Mouse (Mus musculus) kidney, postnatal 0 days (tissue): ENCODE data around the gene Atp1a1. TPM values are rescaled to one million over a fixed set of nuclear protein-coding genes. Genes with fewer than 3 reads are reported as not detected.

Source experiments
- ATAC-seq: fragments of 200-750 bp; cut with Nextera tagmentation; replicated peaks from 2 replicates; pipeline ENCODE4 v1.8.0; 2017; ENCODE audit warnings: low read depth, moderate number of reproducible peaks, moderate TSS enrichment, moderate library complexity; ENCODE audit not compliant: low FRiP score
- DNase-seq: peaks from one replicate; pipeline ENCODE4 v3.0.0-alpha.2; 2016; ENCODE audit warnings: low spot score
- H3K27ac ChIP-seq: fragments of 300-500 bp; sonication (generic); 2 replicates; pipeline ENCODE4 v1.5.1; 2014; ENCODE audit warnings: mild to moderate bottlenecking
- H3K27me3 ChIP-seq: fragments of 300-500 bp; sonication (generic); 2 replicates; pipeline ENCODE4 v1.6.1; 2014; ENCODE audit warnings: low read length, mixed read lengths; ENCODE audit not compliant: insufficient read depth
- H3K36me3 ChIP-seq: fragments of 300-500 bp; sonication (generic); 2 replicates; pipeline ENCODE4 v1.6.1; 2014; ENCODE audit warnings: low read length, mixed read lengths; ENCODE audit not compliant: insufficient read depth
- H3K4me1 ChIP-seq: fragments of 300-500 bp; sonication (generic); replicated peaks from 2 replicates; pipeline ENCODE4 v1.6.1; 2014; ENCODE audit warnings: antibody characterized with exemption, low read length, mixed read lengths; ENCODE audit not compliant: insufficient read depth
- H3K4me2 ChIP-seq: fragments of 300-500 bp; sonication (generic); 2 replicates; pipeline ENCODE4 v1.6.1; 2014; ENCODE audit warnings: mild to moderate bottlenecking, low read length, moderate library complexity, mixed read lengths
- H3K4me3 ChIP-seq: fragments of 300-500 bp; sonication (generic); replicated peaks from 2 replicates; pipeline ENCODE4 v1.5.1; 2014; ENCODE audit warnings: low read depth, low read length
- H3K9ac ChIP-seq: fragments of 300-500 bp; sonication (generic); 2 replicates; pipeline ENCODE4 v1.6.1; 2014; ENCODE audit warnings: low read depth, low read length
- H3K9me3 ChIP-seq: fragments of 300-500 bp; sonication (generic); replicated peaks from 2 replicates; pipeline ENCODE4 v1.6.1; 2016; ENCODE audit warnings: low read length, inconsistent platforms, mixed read lengths
- CTCF ChIP-seq: IDR thresholded peaks from 2 replicates; pipeline ENCODE4 v1.5.1; 2016; ENCODE audit warnings: antibody characterized with exemption, low read depth, mild to moderate bottlenecking, moderate library complexity
- WGBS: fragments of 180-500 bp; shearing (Covaris S2); extraction: QIAGEN DNeasy Blood & Tissue Kit; methylation state at CpG from one replicate; pipeline ENCODE4 v1.1.7; 2014; 5-methylcytosine and 5-hydroxymethylcytosine counted together
- polyA plus RNA-seq: library from polyadenylated mRNA; unstranded; fragments of >200 nt; fragmentation: Nextera tagmentation; extraction: Ambion mirVana; gene quantifications from 2 replicates; pipeline ENCODE4 v1.2.1, GENCODE M21; 2015

Atp1a1 gene
- polyA plus RNA-seq, 1 experiment from 2014 or later = 809 TPM

- H3K27ac ChIP-seq = peak overlapping the region; percentile 99
- no peak for ATAC-seq
- no peak for DNase-seq
Observed at GRCm38 (mm10) chr3:101601687-101602086, 2.8 kb downstream of the Atp1a1 start.

GRCm38 (mm10) chr3:101601003-101601525, 3.4 kb downstream of the Atp1a1 start:
- Histone ChIP-seq H3K4me1 (peaks cover 34% of the 10 kb centered on the region), H3K27me3 (no peaks in the 10 kb centered on the region), H3K36me3 (0 out of 2 replicates have a peak, but pooled peaks cover 2% of the 10 kb centered on the region), H3K4me2 (peak overlapping the region; percentile 70), H3K9me3 (no peaks in the 10 kb centered on the region), H3K4me3 (peak overlapping the region; percentile 80; the same call in 1 of the 2 replicates), H3K27ac (peak overlapping the region; percentile 99), H3K9ac (peak overlapping the region; percentile 95)
- TF ChIP-seq CTCF = no peak
- DNase-seq (no peak), ATAC-seq (no peak)
- 59% methylated on average over 8 of the region's 8 CpGs for WGBS

More at GRCm38 (mm10) chr3:101601687-101602086, 2.8 kb downstream of the Atp1a1 start:
- H3K36me3 ChIP-seq = no peaks in the 10 kb centered on the region
- H3K9me3 ChIP-seq = no peaks in the 10 kb centered on the region
- peaks cover 34% of the 10 kb centered on the region for H3K4me1 ChIP-seq
- H3K4me3 ChIP-seq = peak overlapping the region; percentile 80
- TF ChIP-seq CTCF = no peak; the same call in 1 of the 2 replicates
- H3K27me3 ChIP-seq = no peaks in the 10 kb centered on the region
- H3K9ac ChIP-seq = peak overlapping the region; percentile 95
- peak overlapping the region; percentile 70 for H3K4me2 ChIP-seq
- 43% methylated on average over 4 of the region's 4 CpGs for WGBS

DNA sequence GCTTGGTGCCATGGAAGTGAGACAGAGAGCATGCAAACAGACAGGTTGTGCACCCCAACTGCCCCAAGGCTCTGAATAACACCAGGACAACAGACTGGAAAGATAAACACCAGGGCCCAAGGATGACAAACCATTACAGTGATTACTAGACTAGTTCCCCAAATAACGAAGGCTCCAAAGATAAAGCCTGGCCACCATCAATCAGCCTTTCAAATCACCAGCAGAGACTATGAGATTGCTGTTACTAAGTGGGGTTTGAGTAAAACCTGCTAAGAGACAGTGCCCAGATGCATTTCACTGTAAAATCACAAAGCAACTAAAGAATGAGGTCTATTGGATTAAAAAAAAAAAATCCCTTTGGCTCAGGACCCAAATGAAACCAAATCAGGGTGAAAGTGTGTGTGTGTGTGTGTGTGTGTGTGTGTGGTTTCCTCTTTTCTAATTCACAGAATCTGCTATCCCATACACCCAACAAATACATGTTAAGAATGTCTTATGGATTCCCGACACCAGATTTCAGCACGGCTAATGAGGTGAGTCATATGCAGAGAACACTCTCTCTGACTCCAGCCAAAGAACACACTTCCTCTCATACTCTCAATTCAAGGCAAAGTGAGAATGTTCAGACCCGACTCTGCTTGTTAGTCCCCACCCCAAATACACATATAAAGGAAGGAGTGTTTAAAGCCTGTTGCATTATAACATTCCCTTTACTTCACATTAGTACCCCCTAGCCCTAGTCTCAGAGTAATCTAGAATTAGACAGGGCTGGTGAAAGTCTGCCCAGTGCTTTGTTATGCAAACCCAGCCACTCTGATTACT, 4.4 kb downstream of the Atp1a1 start:
- Histone ChIP-seq H3K9me3 (no peaks in the 10 kb centered on the region), H3K27ac (peak overlapping the region; percentile 99), H3K4me1 (peaks cover 35% of the 10 kb centered on the region), H3K4me2 (peak overlapping the region; percentile 70), H3K4me3 (peak overlapping the region; percentile 80; the same call in 1 of the 2 replicates), H3K27me3 (no peaks in the 10 kb centered on the region), H3K9ac (peak overlapping the region; percentile 95; the same call in 1 of the 2 replicates), H3K36me3 (0 out of 2 replicates have a peak, but pooled peaks cover 8% of the 10 kb centered on the region)
- TF ChIP-seq CTCF = no peak
- ATAC-seq = no peak
- 14% methylated on average over 4 of the region's 4 CpGs for WGBS
- DNase-seq = peak; percentile 60

- no peaks in the 10 kb centered on the region for H3K27me3 ChIP-seq
- DNase-seq = no peak
- H3K4me3 ChIP-seq = no peak overlapping the region
- H3K4me2 ChIP-seq = peak overlapping the region; percentile 70
- H3K9ac ChIP-seq = peak overlapping the region; percentile 33; the same call in 1 of the 2 replicates
- H3K36me3 ChIP-seq = peaks cover 16% of the 10 kb centered on the region; the same call in 1 of the 2 replicates
- peaks cover 36% of the 10 kb centered on the region for H3K4me1 ChIP-seq
- H3K9me3 ChIP-seq = no peaks in the 10 kb centered on the region
- TF ChIP-seq CTCF = no peak
- H3K27ac ChIP-seq = peak overlapping the region; percentile 62
- ATAC-seq = no peak
- WGBS = 47% methylated on average over 8 of the region's 8 CpGs
Observed at GRCm38 (mm10) chr3:101599191-101599919, 5.1 kb downstream of the Atp1a1 start.

DNA sequence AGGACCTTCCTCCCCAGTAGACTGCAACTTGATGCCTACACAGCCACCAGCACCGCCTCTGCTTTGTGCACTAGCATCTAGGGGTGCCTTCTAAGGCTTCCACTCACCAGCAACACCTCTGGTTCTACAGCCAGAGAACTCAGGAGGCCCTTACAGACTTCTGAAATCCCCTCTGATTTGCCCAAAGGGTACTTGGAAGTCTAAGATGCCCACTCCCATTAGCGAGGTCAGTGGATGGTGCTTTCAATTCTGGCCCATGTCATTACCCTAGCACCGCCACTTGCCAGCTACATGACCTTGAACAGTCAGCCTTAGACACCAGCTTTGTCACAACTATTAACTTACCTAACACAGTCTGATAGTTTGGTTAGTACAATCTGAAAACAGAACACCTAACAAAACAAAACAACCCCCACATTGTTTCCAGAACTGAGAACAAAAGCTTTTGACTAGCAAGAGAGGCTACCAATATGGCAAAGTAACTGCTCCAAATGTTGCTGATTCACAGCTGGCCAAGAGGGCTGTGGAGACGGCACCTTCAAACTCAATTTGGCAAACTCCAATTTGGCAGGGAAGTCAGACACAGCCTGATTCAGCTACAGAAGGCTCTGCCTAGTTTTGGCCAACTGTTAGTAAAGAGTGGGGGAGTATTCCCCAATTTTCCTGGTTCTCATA, 6.1 kb downstream of the Atp1a1 start:
- Histone ChIP-seq H3K27ac (peak overlapping the region; percentile 62), H3K4me2 (peak overlapping the region; percentile 70; the same call in 1 of the 2 replicates), H3K9ac (0 out of 2 replicates have a peak overlapping the region, but pooled peaks have one; percentile 33)

More for the DNA sequence above, 6.1 kb downstream of the Atp1a1 start:
- Histone ChIP-seq H3K27me3 (no peaks in the 10 kb centered on the region), H3K4me1 (peaks cover 36% of the 10 kb centered on the region), H3K36me3 (peaks cover 23% of the 10 kb centered on the region), H3K9me3 (no peaks in the 10 kb centered on the region), H3K4me3 (no peak overlapping the region)
- no peak for TF ChIP-seq CTCF
- DNase-seq = no peak
- ATAC-seq = no peak
- WGBS = 68% methylated on average over 4 of the region's 4 CpGs
